Mouse (Mus musculus) lung, adult 2 months (tissue): ENCODE measurements at regions not wholly inside any gene's neighbourhood (a gene's known extent, or its start where the extent isn't known, plus 50 kb on each side); places are given as distances from the start of the nearest gene placed in this dataset.
A peak's percentile ranks its signal among the peaks of the same experiment; 100 is the strongest.

ENCODE experiments used
- DNase-seq: peaks from one replicate; pipeline ENCODE4 v3.0.0; 2022
- H3K4me1 ChIP-seq: fragments of 200-500 bp; 2 replicates; pipeline ENCODE4 v1.6.1; 2011; ENCODE audit warnings: low read length; ENCODE audit not compliant: control insufficient read depth, insufficient read depth
- H3K4me3 ChIP-seq: fragments of 200-500 bp; replicated peaks from 2 replicates; pipeline ENCODE3; 2011; ENCODE audit warnings: low read depth, mild to moderate bottlenecking, control low read depth, low read length; ENCODE audit errors: extremely low read depth
- CTCF ChIP-seq: fragments of 200-500 bp; IDR thresholded peaks from 2 replicates; pipeline ENCODE4 v1.5.1; 2011; ENCODE audit warnings: mild to moderate bottlenecking, low read length, control low read depth; ENCODE audit not compliant: insufficient read depth
- POLR2A ChIP-seq: fragments of 200-500 bp; IDR thresholded peaks from 2 replicates; pipeline ENCODE4 v1.6.1; 2011; ENCODE audit warnings: low read depth, mild to moderate bottlenecking, control low read depth, low read length, borderline replicate concordance; ENCODE audit errors: extremely low read depth
- WGBS: fragments of 180-500 bp; shearing (Covaris S2); methylation state at CpG from one replicate; pipeline ENCODE4 v1.1.7; 2018; 5-methylcytosine and 5-hydroxymethylcytosine counted together

- TF ChIP-seq CTCF (no peak), POLR2A (no peak)
- H3K4me1 ChIP-seq, result no peaks in the 10 kb centered on the region
- WGBS, result 61% methylated on average over 3 of the region's 3 CpGs
- DNase-seq, result no peak
- H3K4me3 ChIP-seq, result no peak overlapping the region
Measured at GRCm38 (mm10) chr11:52519877-52520276, 123.6 kb downstream of the 9530068E07Rik start.

GRCm38 (mm10) chr11:52521879-52522278, 125.7 kb downstream of the 9530068E07Rik start:
- DNase-seq, result peak; percentile 30
- Histone ChIP-seq H3K4me3 (no peak overlapping the region), H3K4me1 (no peaks in the 10 kb centered on the region)
- WGBS, result 38% methylated on average over 4 of the region's 4 CpGs
- TF ChIP-seq CTCF (peak; percentile 41), POLR2A (no peak)

- TF ChIP-seq POLR2A, result no peak
- TF ChIP-seq CTCF, result no peak
- no peak overlapping the region for H3K4me3 ChIP-seq
- no peak for DNase-seq
- WGBS, result 67% methylated on average over 3 of the region's 3 CpGs
- no peaks in the 10 kb centered on the region for H3K4me1 ChIP-seq
Measured at GRCm38 (mm10) chr11:52522384-52522783, 126.2 kb downstream of the 9530068E07Rik start.

GRCm38 (mm10) chr11:52523191-52523590, 127.0 kb downstream of the 9530068E07Rik start:
- no peak for DNase-seq
- no peak for TF ChIP-seq CTCF
- TF ChIP-seq POLR2A, result no peak
- Histone ChIP-seq H3K4me1 (no peaks in the 10 kb centered on the region), H3K4me3 (no peak overlapping the region)
- 43% methylated on average over 4 of the region's 4 CpGs for WGBS

GRCm38 (mm10) chr11:52523671-52524070, 127.4 kb downstream of the 9530068E07Rik start:
- no peak overlapping the region for H3K4me3 ChIP-seq
- DNase-seq, result no peak
- TF ChIP-seq POLR2A (no peak), CTCF (no peak)
- WGBS, result 58% methylated on average over 2 of the region's 2 CpGs
- H3K4me1 ChIP-seq, result no peaks in the 10 kb centered on the region

- H3K4me3 ChIP-seq, result no peak overlapping the region
- TF ChIP-seq POLR2A, result no peak
- no peak for TF ChIP-seq CTCF
- H3K4me1 ChIP-seq, result no peaks in the 10 kb centered on the region
- DNase-seq, result no peak
- 58% methylated on average over 6 of the region's 6 CpGs for WGBS
Measured at GRCm38 (mm10) chr11:52525446-52525845, 129.2 kb downstream of the 9530068E07Rik start.

- no peak overlapping the region for H3K4me3 ChIP-seq
- no peak for DNase-seq
- TF ChIP-seq POLR2A (no peak), CTCF (no peak)
- WGBS, result 49% methylated on average over 6 of the region's 6 CpGs
- no peaks in the 10 kb centered on the region for H3K4me1 ChIP-seq
Measured at GRCm38 (mm10) chr11:52526306-52526705, 130.1 kb downstream of the 9530068E07Rik start.

- Histone ChIP-seq H3K4me1 (no peaks in the 10 kb centered on the region; the same call in 1 of the 2 replicates), H3K4me3 (no peak overlapping the region)
- TF ChIP-seq CTCF (no peak), POLR2A (no peak)
- 53% methylated on average over 5 of the region's 5 CpGs for whole genome bisulfite sequencing
- DNase-seq, result no peak
Measured at GRCm38 (mm10) chr11:52533379-52533778, 137.2 kb downstream of the 9530068E07Rik start.

GRCm38 (mm10) chr11:52534586-52534985, 138.4 kb downstream of the 9530068E07Rik start:
- WGBS, result 29% methylated on average over 13 of the region's 13 CpGs
- no peak for TF ChIP-seq CTCF
- TF ChIP-seq POLR2A, result no peak
- Histone ChIP-seq H3K4me1 (no peaks in the 10 kb centered on the region; the same call in 1 of the 2 replicates), H3K4me3 (no peak overlapping the region)
- DNase-seq, result no peak

- DNase-seq, result no peak
- H3K4me1 ChIP-seq, result no peaks in the 10 kb centered on the region; the same call in 1 of the 2 replicates
- H3K4me3 ChIP-seq, result no peak overlapping the region
- 68% methylated on average over 2 of the region's 2 CpGs for whole genome bisulfite sequencing
- no peak for TF ChIP-seq CTCF
- TF ChIP-seq POLR2A, result no peak
Measured at GRCm38 (mm10) chr11:52536211-52536610, 140.0 kb downstream of the 9530068E07Rik start.

- WGBS, result 65% methylated on average over 11 of the region's 11 CpGs
- TF ChIP-seq POLR2A, result no peak
- no peak for TF ChIP-seq CTCF
- DNase-seq, result no peak
- no peaks in the 10 kb centered on the region; the same call in 1 of the 2 replicates for H3K4me1 ChIP-seq
- H3K4me3 ChIP-seq, result no peak overlapping the region
Measured at GRCm38 (mm10) chr11:52536841-52537240, 140.6 kb downstream of the 9530068E07Rik start.
